Mouse (Mus musculus) cortical plate, adult 2 months (tissue): ENCODE measurements at regions not wholly inside any gene's neighbourhood (a gene's known extent, or its start where the extent isn't known, plus 50 kb on each side); places are given as distances from the start of the nearest gene placed in this dataset.

Experiments
- CTCF ChIP-seq: fragments of 200-500 bp; IDR thresholded peaks from 2 replicates; pipeline ENCODE4 v1.5.1; 2011; ENCODE audit warnings: mild to moderate bottlenecking, control low read depth, low read length; ENCODE audit not compliant: insufficient read depth; ENCODE audit errors: extremely low read depth
- POLR2A ChIP-seq: fragments of 200-500 bp; IDR thresholded peaks from 2 replicates; pipeline ENCODE4 v1.6.1; 2011; ENCODE audit warnings: mild to moderate bottlenecking, low read length, control low read depth; ENCODE audit not compliant: insufficient read depth; ENCODE audit errors: extremely low read depth

- TF ChIP-seq POLR2A (no peak), CTCF (no peak)
Observed at GRCm38 (mm10) chr13:37503898-37504297, 158.9 kb downstream of the Ly86 start.
